ENCODE assay signal across 16 mouse cellular contexts in genomic region chr17:24462932-24463331, GRCm38 (mm10). TPM values are rescaled to one million over a fixed set of nuclear protein-coding genes. Genes with fewer than 3 reads are reported as not detected.
"Had no signal": no experiment of that assay in that cellular context is flagged by ENCODE, and none has a peak within 500 bp of the region (broad histone marks: within the 10 kb centered on the region; RNA-seq: fewer than 3 reads in every experiment).

No protein-coding gene starts in this region.

- H3K27ac ChIP-seq: left cerebral cortex, adult 2 months; liver, embryonic 13.5 days had no signal

- H3K9ac ChIP-seq: liver, embryonic 13.5 days had no signal

- H3K4me2 ChIP-seq: liver, embryonic 13.5 days; midbrain, embryonic 11.5 days had no signal

- H3K9me3 ChIP-seq: liver, embryonic 13.5 days had no signal

- H3K27me3 ChIP-seq: liver, embryonic 13.5 days had no signal

- H3K36me3 ChIP-seq: liver, embryonic 13.5 days had no signal

- H3K4me3 ChIP-seq: left cerebral cortex, adult 2 months; liver, embryonic 13.5 days had no signal

- DNase-seq: kidney, postnatal 10 days; kidney, postnatal 36 days; layer of hippocampus, postnatal 36 days; liver, embryonic 13.5 days; lung, adult 2 months; lung, postnatal 14 days; lung, postnatal 4 days; midbrain, embryonic 14.5 days; thymus, postnatal 36 days had no signal

RNA-seq across cellular contexts. Expression of gene Bricd5, which starts 10.8 kb away (rescaled TPM):
- total RNA-seq: liver, adult 2 months; megakaryocyte-erythroid progenitor cell, adult 5-6 weeks; midbrain, postnatal 0 days had no signal
- polyA plus RNA-seq: liver, embryonic 16.5 days; lung, embryonic 16.5 days; midbrain, embryonic 11.5 days; midbrain, embryonic 14.5 days had no signal
